Mouse (Mus musculus) forebrain, embryonic 16.5 days (tissue): ENCODE data around the gene Il17rd. TPM values are rescaled to one million over a fixed set of nuclear protein-coding genes. Genes with fewer than 3 reads are reported as not detected.

Experiments
- ATAC-seq: fragments of 200-750 bp; cut with Nextera tagmentation; 2 replicates; pipeline ENCODE4 v1.8.0; 2017; ENCODE audit warnings: mild to moderate bottlenecking, moderate library complexity
- H3K27ac ChIP-seq: fragments of 300-500 bp; sonication (generic); 2 replicates; pipeline ENCODE4 v1.5.1; 2014; ENCODE audit warnings: low read length, control low read depth
- H3K27me3 ChIP-seq: fragments of 300-500 bp; sonication (generic); replicated peaks from 2 replicates; pipeline ENCODE4 v1.6.1; 2014; ENCODE audit warnings: low read length; ENCODE audit not compliant: control insufficient read depth, insufficient read depth
- H3K36me3 ChIP-seq: fragments of 300-500 bp; sonication (generic); 2 replicates; pipeline ENCODE4 v1.6.1; 2014; ENCODE audit not compliant: control insufficient read depth, insufficient read depth
- H3K4me1 ChIP-seq: fragments of 300-500 bp; sonication (generic); replicated peaks from 2 replicates; pipeline ENCODE4 v1.6.1; 2014; ENCODE audit warnings: low read length; ENCODE audit not compliant: control insufficient read depth, insufficient read depth
- H3K4me2 ChIP-seq: fragments of 300-500 bp; sonication (generic); 2 replicates; pipeline ENCODE4 v1.6.1; 2014; ENCODE audit warnings: mild to moderate bottlenecking, low read length, control low read depth
- H3K4me3 ChIP-seq: fragments of 300-500 bp; sonication (generic); replicated peaks from 2 replicates; pipeline ENCODE4 v1.5.1; 2014; ENCODE audit warnings: mild to moderate bottlenecking, low read length, control low read depth
- H3K9ac ChIP-seq: fragments of 300-500 bp; sonication (generic); replicated peaks from 2 replicates; pipeline ENCODE4 v1.6.1; 2014; ENCODE audit warnings: low read depth, low read length, control low read depth
- H3K9me3 ChIP-seq: fragments of 300-500 bp; sonication (generic); 2 replicates; pipeline ENCODE4 v1.6.1; 2016; ENCODE audit warnings: low read length; ENCODE audit not compliant: control insufficient read depth
- WGBS: fragments of 180-500 bp; shearing (Covaris S2); extraction: QIAGEN DNeasy Blood & Tissue Kit; methylation state at CpG from one replicate; pipeline ENCODE4 v1.1.7; 2014; 5-methylcytosine and 5-hydroxymethylcytosine counted together
- polyA plus RNA-seq: library from polyadenylated mRNA; unstranded; fragments of >200 nt; fragmentation: Nextera tagmentation; extraction: Ambion mirVana; gene quantifications from 2 replicates; pipeline ENCODE4 v1.2.1, GENCODE M21; 2015

Gene Il17rd
- polyA plus RNA-seq, 1 experiment from 2014 or later: 1.5 TPM

DNA sequence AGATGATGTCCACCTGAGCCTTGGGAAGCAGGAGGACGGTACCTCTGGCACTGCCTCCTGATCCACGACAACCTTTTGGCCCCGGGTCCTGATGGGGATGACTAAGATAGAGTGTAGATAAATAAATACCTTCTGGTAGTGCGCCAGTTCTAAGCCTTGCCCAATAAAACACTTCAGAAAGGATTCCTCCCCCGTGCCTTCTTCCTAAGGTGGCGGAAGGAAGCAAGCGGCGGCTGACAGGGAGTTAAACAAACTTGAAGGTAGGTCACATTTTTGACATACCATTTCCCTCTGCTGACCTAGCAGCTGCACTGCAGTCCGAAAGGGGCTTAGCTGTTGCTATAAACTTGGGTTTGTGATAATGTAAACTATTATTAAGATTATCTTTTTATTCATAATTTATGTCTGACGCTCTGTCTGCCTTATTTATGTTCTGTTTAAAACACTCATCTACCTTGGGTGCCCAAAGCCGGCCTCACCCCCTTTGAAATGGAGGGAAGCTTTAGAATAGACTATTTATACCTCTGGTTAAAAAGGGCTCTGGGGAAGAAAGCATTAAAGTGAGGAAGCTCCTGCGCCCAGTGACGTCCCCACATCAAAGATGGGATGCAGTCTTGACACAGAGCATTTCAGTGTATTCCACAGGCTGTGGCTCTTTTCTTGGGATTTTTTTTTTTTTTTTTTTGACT is 19.9 kb downstream of the Il17rd start:
- H3K4me2 ChIP-seq: no peak overlapping the region
- H3K36me3 ChIP-seq: no peaks in the 10 kb centered on the region
- no peak overlapping the region for H3K27ac ChIP-seq
- no peak for ATAC-seq
- H3K4me1 ChIP-seq: no peaks in the 10 kb centered on the region
- no peaks in the 10 kb centered on the region for H3K9me3 ChIP-seq
- H3K4me3 ChIP-seq: no peak overlapping the region
- 59% methylated on average over 13 of the region's 13 CpGs for WGBS
- no peaks in the 10 kb centered on the region for H3K27me3 ChIP-seq
- H3K9ac ChIP-seq: no peak overlapping the region

DNA sequence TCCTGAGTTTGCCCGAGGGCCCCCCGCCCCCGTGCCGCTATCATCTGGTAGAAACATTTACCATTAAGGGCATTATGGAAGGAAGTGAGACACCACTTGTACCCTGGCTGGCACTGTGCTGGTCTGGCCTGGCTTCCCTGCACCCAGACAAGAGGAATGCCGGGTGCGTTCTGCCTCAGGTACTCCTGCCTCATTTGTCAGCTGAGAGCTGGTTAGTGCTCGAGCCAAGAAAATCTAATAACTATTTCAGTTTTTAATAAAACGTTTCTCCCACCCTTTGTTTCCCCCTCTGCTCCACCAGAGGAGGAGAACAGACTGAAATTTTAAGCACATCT is 20.4 kb downstream of the Il17rd start:
- no peak overlapping the region for H3K4me3 ChIP-seq
- ATAC-seq: no peak
- H3K9me3 ChIP-seq: no peaks in the 10 kb centered on the region
- H3K4me1 ChIP-seq: no peaks in the 10 kb centered on the region
- no peak overlapping the region for H3K4me2 ChIP-seq
- 71% methylated on average over 8 of the region's 8 CpGs for WGBS
- H3K36me3 ChIP-seq: no peaks in the 10 kb centered on the region
- H3K27ac ChIP-seq: no peak overlapping the region
- H3K9ac ChIP-seq: no peak overlapping the region
- H3K27me3 ChIP-seq: no peaks in the 10 kb centered on the region

DNA sequence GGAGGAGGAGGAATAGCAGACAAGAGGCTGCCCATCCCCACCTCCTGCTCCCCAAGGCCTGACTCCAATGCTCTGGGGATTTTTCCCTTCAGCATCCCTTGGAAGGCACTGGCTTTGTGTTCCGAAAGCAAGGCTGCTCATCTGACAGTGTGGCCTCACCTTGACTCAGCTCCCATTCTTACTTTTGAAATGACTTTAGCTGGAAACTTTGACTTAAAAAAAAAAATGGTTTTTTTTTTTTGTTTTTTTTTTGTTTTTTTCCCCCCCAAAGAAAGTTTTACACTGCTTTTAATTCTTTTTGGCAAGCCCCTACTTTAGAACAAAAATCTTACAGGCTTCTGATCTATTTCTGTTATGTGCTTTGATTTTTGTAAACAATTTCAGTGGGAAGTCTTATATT is 24.6 kb downstream of the Il17rd start:
- WGBS: 75% methylated on average over 1 of the region's 1 CpGs
- H3K4me3 ChIP-seq: no peak overlapping the region
- no peak overlapping the region for H3K27ac ChIP-seq
- H3K4me2 ChIP-seq: no peak overlapping the region
- ATAC-seq: no peak
- no peaks in the 10 kb centered on the region for H3K36me3 ChIP-seq
- H3K9ac ChIP-seq: no peak overlapping the region
- no peaks in the 10 kb centered on the region for H3K9me3 ChIP-seq
- no peaks in the 10 kb centered on the region for H3K27me3 ChIP-seq
- peaks cover 17% of the 10 kb centered on the region for H3K4me1 ChIP-seq

DNA sequence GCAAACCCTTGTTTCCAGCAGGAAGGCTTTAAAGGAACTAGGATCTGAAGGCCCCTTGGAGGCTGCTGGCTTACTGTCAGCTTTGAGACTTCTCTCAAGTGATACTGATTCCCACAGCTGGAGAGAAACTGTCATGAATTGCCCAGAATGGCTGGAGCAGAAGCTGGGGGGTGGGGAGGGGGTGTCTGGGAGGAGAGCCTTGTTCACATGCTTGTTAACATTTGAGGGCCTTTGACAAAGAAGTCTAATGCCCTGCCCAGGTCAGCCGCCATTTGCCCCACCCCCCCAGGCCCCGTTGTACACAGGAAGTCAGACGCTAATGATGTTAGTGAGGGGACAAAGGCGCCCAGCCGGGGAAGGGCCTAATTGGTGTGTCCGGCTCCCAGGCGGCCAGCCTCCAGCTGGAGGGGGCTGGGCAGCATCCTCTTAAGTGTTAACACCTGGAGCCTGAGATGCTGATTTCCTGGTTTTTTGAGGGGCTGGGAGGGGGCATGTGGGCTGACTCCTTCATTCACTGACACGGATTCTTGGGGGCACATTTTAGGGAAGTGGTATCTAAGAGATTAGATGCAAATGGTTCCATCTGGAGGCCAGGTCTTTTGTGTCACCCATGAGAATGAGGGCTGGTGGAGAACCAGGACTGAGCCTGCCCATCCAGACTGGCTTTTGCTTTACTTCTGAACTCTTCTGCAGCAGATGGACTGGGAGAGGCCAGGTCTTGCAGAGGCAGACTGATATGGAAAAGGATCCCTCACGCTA is 27.6 kb downstream of the Il17rd start:
- H3K4me3 ChIP-seq: no peak overlapping the region
- H3K36me3 ChIP-seq: no peaks in the 10 kb centered on the region
- no peaks in the 10 kb centered on the region for H3K27me3 ChIP-seq
- H3K9me3 ChIP-seq: no peaks in the 10 kb centered on the region
- H3K4me2 ChIP-seq: no peak overlapping the region
- H3K9ac ChIP-seq: no peak overlapping the region
- 9% methylated on average over 9 of the region's 9 CpGs for WGBS
- peaks cover 23% of the 10 kb centered on the region for H3K4me1 ChIP-seq
- no peak overlapping the region for H3K27ac ChIP-seq
- ATAC-seq: 0 out of 2 replicates have a peak, but pooled peaks have one; percentile 24

DNA sequence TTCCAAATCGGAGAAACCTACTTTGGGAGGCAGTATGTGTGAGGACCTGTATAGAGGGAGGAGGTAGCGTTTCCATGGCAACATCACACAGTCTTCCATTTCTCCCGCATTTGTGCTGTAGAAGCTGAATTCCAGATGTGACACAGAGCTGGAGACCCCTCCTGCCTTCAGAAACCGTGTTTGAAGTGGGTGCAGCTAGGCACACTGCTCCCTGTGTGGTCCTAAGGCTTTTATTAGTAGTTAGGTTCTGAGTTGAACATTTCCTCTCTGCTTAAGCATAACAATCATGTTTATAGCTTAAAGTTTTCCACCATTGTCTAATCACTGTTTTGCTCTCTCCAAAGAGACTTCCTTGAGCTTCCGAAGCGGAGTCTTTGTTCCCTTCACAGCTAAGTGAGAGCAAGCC is 29.1 kb downstream of the Il17rd start:
- Histone ChIP-seq H3K27ac (peak overlapping the region; percentile 16; the same call in 1 of the 2 replicates), H3K4me3 (no peak overlapping the region), H3K9ac (no peak overlapping the region), H3K4me2 (peak overlapping the region; percentile 16; the same call in 1 of the 2 replicates), H3K4me1 (peaks cover 27% of the 10 kb centered on the region), H3K9me3 (no peaks in the 10 kb centered on the region), H3K27me3 (no peaks in the 10 kb centered on the region), H3K36me3 (no peaks in the 10 kb centered on the region)
- WGBS: 19% methylated on average over 6 of the region's 6 CpGs
- peak; percentile 78 for ATAC-seq

DNA sequence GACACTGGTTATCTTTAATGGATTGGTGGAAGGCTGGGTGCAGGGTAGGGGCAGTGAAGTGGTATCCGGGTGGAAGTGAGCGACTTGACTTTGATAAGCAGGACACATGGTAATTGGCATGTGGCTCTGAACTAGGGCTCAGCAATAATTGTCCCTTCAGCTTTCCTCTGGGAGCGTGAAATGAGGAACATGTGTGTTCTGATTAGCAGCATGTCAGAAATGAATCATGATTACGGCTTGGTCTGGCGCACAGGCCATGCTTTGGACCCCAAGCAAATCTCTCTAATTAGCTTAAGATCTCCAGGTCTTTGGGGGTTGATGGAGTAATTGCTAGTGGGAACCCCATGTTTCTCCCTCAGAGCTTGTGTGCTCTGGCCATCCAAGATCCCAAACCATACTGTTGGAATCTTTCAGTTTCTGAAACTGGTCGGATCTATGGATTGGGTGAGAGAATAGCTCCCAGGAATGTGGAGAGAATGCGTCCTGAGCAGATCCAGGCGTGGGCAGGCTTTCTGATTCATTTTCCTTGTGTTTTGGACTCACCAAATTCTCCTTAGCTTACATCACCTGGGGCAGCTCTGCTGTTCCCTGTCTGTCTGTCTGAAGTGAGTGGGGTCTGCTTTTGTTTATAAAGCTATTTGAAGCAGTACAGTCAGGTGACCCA is 30.8 kb downstream of the Il17rd start:
- no peak overlapping the region for H3K27ac ChIP-seq
- H3K4me1 ChIP-seq: peaks cover 27% of the 10 kb centered on the region

DNA sequence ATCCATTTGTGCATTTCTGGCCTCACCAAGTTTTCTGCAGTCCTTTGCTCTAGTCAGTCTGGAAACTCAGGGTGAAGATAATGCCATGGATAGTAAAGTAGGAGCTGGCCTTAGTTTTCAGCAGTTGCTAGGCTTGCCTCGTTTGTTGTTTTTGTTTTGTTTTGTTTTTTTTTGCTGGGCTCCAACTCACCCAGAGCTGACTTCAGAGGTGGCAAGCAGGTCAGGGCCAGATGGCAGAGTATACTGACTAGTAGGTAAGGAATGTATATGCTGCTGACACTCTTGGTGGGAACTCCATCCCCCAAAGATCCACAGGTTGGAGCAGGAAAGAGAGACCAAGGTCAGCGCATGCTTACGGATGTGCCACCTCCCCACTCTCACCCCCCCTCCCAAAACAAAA is 31.4 kb downstream of the Il17rd start:
- ATAC-seq: no peak
- Histone ChIP-seq H3K4me3 (no peak overlapping the region), H3K27me3 (no peaks in the 10 kb centered on the region), H3K36me3 (no peaks in the 10 kb centered on the region), H3K27ac (no peak overlapping the region), H3K9ac (no peak overlapping the region), H3K4me2 (no peak overlapping the region), H3K4me1 (peaks cover 27% of the 10 kb centered on the region), H3K9me3 (no peaks in the 10 kb centered on the region)
- WGBS: 43% methylated on average over 3 of the region's 3 CpGs

More for the DNA sequence above, 30.8 kb downstream of the Il17rd start:
- Histone ChIP-seq H3K9me3 (no peaks in the 10 kb centered on the region), H3K4me2 (no peak overlapping the region), H3K36me3 (no peaks in the 10 kb centered on the region), H3K9ac (no peak overlapping the region), H3K4me3 (no peak overlapping the region), H3K27me3 (no peaks in the 10 kb centered on the region)
- no peak for ATAC-seq
- WGBS: 40% methylated on average over 8 of the region's 8 CpGs

DNA sequence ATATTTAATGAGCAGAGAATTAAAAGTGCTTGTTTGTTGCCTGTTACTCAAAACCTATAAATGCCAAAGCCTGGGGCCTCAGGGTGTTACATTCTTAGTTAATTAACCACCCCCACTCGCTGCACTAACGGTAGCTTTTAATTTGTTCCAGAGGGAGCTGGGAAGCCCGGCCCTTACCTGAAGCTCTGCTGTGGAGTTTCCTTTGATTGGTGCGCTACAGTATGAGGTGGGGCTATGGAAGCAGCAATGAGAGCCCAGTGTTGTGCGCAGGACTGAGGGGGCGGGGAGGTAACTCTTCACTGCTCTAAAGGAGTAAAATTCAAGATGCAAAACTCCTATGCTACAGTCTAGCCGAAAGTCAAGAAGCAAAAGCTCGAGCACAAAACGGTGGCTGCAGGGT is 32.0 kb downstream of the Il17rd start:
- H3K4me2 ChIP-seq: no peak overlapping the region
- H3K27me3 ChIP-seq: no peaks in the 10 kb centered on the region
- H3K9me3 ChIP-seq: no peaks in the 10 kb centered on the region
- ATAC-seq: no peak
- peaks cover 30% of the 10 kb centered on the region for H3K4me1 ChIP-seq
- H3K4me3 ChIP-seq: no peak overlapping the region
- no peak overlapping the region for H3K9ac ChIP-seq
- H3K27ac ChIP-seq: no peak overlapping the region
- H3K36me3 ChIP-seq: no peaks in the 10 kb centered on the region
- 12% methylated on average over 9 of the region's 9 CpGs for WGBS

DNA sequence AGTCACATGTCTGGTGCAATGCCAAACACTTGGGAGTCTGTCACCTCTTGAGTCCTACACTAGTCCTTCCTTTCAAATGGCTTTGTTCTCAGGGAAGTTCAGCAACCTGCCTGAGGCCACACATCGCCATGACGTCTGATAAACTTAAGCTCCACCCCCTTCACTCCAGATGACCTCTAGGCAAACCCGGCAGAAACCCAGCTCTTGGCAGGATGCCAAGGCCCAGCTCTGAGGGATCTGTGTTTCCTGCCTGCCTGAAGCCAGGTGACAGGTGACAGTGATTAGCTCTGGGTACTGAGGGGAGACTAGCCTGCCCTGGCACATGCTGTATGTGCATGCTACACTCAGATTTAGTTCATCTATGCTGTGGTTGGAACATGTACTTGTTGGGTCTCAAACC is 33.2 kb downstream of the Il17rd start:
- no peak overlapping the region for H3K4me2 ChIP-seq
- H3K9ac ChIP-seq: no peak overlapping the region
- H3K27ac ChIP-seq: no peak overlapping the region
- H3K27me3 ChIP-seq: no peaks in the 10 kb centered on the region
- H3K4me3 ChIP-seq: no peak overlapping the region
- no peaks in the 10 kb centered on the region for H3K36me3 ChIP-seq
- no peak for ATAC-seq
- no peaks in the 10 kb centered on the region for H3K9me3 ChIP-seq
- H3K4me1 ChIP-seq: peaks cover 22% of the 10 kb centered on the region
- WGBS: 22% methylated on average over 3 of the region's 3 CpGs
